Mouse (Mus musculus): ENCODE measurements around the gene Kbtbd7. TPM values are rescaled to one million over a fixed set of nuclear protein-coding genes. Genes with fewer than 3 reads are reported as not detected.
"Not testable (repeated sequence)": the region's sequence is repeated elsewhere in the genome, so short reads cannot be mapped to it uniquely, and the experiment has no call there.

The Kbtbd7 gene
- total RNA-seq (2021), result 10 to 100 TPM; 38.0 to 40.3 TPM
- long read RNA-seq, experiment 1, full-length matches to known transcripts, result 28 of 28 reads
- long read RNA-seq, experiment 1, partial matches to known transcripts, result 0 of 28 reads
- long read RNA-seq, experiment 1, other reads (novel, unspliced or antisense), result 0 of 28 reads
- long read RNA-seq, experiment 2, full-length matches to known transcripts, result 29 of 29 reads
- long read RNA-seq, experiment 2, partial matches to known transcripts, result 0 of 29 reads
- long read RNA-seq, experiment 2, other reads (novel, unspliced or antisense), result 0 of 29 reads

DNA sequence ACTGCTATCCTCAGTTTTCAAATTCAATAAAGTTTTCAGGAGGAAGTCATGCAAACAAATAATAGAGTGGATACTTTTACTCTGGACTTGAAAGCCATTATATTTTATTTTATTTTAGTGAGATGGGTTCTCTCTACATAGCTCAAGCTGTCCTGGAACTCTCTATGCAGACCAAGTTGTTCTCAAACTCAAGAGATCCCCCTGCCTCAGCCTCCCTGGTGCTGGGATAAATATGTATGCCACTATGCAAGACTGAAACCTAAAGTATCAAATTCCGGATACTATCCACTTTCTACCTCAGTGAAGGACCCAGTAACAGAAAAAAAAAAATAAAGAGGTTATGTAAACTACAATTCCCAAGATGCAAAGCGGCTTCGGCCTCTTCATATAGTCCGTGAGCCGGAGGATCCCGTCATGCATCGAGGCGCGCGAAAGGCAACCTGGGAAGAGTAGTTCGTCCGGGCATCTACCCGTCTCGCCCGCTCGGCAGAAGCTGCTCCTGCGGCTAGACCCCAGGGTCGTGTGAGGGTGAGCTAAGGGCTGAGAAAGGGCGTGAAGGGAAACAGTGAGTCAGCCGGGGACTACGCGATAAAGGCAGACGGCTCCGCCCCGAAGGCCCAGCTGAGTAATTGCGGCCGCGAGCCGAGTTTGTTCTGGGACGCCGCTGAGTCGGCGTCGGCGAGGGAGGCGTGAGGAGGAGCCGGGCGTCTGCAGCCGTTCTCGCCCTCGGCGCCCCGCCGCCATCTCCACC lies at the start of gene Kbtbd7:
Kbtbd7 (plus strand) TSS at position 533 of the 751 bp plus-strand sequence.
- peak; percentile 91 to 94 for DNase-seq (ENCODE audit: low spot score in 2 of 2)

DNA sequence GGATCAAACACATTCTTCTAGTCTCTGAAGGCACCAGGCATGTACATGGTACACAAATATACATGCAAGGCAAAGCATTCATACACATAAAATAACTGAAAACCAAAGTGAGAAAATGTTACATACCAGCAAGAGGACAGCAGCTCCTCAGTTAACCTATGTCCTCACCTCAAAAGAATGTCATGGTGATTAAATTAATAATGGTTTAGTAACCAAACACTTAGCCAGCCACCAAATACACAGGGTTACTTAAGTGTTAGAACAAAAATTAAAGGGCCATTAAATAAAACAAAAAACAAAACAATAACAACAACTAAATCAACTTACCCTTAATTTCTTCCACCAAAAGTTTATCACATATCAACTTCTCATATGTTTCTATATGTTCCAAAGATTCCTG lies 49.3 kb upstream of the Kbtbd7 start:
- DNase-seq (ENCODE audit: low spot score in 2 of 2), result no peak

DNA sequence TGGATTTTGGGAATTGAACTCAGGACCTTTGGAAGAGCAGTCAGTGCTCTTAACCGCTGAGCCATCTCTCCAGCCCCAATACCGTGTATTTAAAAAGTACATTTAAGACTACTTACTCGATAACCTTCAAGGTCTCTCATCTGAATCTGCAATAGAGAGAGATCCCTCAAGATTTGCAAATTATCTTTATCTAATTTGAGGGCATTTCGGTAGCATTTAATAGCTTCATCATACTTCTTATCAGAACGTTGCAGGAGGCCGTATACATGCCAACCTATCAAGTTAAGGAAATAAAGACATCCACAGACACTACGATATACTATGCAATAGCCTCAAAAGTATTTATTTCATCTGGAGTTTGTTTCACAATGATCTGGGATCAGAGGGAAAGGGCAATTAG lies 43.2 kb upstream of the Kbtbd7 start:
- DNase-seq (ENCODE audit: low spot score in 2 of 2), result no peak

GRCm38 (mm10) chr14:79388304-79388703 lies 38.0 kb upstream of the Kbtbd7 start:
- DNase-seq (ENCODE audit: low spot score in 2 of 2), result no peak

GRCm38 (mm10) chr14:79389438-79390264 lies 36.7 kb upstream of the Kbtbd7 start:
- DNase-seq (ENCODE audit: low spot score in 2 of 2), result peak in 1 of 2 experiments; percentile 8

DNA sequence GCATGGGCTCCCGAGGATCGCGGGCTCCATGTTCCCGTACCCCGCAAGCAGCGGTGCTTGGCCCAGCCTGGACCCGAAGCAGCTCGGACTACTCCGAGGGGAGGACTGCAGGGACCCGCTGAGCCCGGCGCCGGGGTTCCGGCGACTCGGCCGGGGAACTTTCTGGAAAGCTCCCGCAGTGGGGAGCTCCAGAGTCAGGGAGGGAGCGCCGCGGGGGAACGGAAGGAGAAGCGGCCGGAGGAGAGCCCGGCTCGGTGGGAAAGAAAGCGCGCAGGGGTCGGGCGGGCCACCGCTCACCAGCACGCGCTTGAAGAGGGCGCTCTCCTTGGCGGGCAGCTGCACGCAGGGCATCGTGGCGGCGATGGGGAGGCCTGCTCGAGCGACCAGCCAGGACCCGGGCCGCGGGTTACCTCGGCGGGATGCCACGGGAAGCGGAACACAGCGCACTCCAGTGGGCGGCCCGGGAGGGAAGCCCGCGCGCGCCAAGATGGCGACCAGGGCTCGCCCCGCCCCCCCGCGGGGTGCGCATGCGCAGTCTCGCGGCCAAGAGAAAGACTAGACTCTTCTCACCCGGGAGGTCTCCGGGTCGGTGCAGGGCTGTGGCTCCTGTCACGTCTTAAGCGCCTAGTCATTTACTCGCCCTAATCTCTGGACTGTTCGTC lies 35.9 kb upstream of the Kbtbd7 start, which contains the start of gene Naa16:
Naa16 (minus strand) TSS at position 514 of the 662 bp plus-strand sequence.
- peak; percentile 94 to 95 for DNase-seq (ENCODE audit: low spot score in 2 of 2)

DNA sequence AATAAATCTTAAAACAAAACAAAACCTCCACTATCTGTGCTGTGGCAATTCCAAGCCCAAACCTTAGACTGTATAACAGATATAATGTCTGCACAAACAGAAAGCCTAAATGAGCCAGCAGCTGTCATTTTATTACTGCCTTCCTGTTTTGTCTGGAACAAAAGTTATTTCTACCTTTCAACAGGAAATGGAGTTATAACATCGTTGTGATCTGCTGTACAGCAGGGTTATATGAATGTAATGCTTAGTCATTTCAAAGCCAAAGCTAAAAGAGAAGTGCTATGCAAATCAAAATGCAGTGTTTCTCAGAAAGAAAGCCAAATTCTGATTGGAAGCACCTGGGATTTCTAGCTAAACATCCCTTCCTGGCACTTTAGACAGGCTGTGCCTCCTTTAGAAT lies 33.0 kb upstream of the Kbtbd7 start:
- DNase-seq (ENCODE audit: low spot score in 2 of 2), result no peak

DNA sequence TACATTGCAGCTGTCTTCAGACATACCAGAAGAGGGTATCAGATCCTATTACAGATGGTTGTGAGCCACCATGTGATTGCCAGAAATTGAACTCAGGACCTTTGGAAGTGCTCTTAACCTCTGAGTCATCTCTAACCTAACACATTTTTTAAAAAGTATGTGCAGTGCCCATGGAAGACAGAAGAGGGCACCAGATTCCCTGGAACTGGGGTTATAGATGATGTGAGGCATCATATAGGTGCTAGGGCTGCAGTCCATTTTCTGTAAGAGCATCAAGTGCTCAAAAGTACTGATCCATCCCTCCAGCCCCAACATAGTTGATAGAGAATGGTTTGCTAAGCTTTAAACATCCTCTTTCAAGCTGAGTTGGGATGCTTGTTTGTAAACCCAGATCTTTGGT lies 31.7 kb upstream of the Kbtbd7 start:
- no peak for DNase-seq (ENCODE audit: low spot score in 2 of 2)

- DNase-seq (ENCODE audit: low spot score in 2 of 2), result peak; percentile 67 to 77
These were observed 28.8 kb upstream of the Kbtbd7 start, which contains the start of gene Mtrf1 for GRCm38 (mm10) chr14:79397321-79398122. Mtrf1 (plus strand) TSS chr14:79397772.

GRCm38 (mm10) chr14:79407641-79408040 lies 18.7 kb upstream of the Kbtbd7 start:
- DNase-seq (ENCODE audit: low spot score in 2 of 2), result no peak

DNA sequence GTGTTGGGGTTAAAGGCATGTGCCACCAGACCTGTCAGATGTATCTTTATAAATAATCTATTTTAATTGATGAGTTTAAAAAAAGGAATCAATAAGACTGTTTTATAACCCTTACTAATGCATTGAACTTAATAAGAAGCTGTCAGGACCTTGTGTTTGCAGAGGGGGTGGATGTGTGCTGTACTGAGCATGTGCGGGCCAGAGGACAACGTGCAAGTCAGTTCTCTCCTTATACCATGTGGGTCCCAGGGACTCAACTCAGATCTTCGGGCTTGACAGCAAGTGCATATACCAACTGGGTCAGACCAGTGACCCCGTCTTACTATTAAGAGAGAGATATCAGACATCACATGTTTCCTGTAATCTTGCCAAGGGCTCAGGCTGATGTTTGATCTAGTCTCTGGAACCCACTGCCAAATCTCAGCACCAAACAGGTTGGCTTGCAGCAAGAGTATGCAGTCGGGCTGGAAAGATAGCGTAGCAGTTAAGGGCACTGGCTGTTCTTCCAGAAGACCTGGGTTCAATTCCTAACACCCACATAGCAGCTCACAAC lies 17.0 kb upstream of the Kbtbd7 start:
- no peak for DNase-seq (ENCODE audit: low spot score in 2 of 2)

- no peak for DNase-seq (ENCODE audit: low spot score in 2 of 2)
These were observed 15.6 kb upstream of the Kbtbd7 start for GRCm38 (mm10) chr14:79410662-79411061.

DNA sequence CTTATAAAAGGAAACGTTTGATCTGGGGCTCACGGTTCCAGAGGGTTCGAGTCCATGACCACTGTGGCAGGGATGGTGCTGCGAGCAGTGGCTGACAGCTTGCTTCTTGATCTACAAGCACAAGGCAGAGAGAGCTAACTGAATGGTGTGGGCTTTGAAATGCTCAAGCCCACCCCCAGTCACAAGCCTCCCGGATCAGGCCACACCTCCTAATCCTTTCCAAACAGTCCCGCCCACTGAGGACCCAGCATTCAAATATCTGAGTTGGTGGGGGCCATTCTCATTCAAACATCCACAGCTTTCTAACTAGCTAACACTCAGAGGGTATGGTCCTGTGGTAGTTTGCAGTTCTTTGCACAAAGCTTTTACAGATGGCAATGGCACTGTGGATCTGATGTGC lies 13.2 kb upstream of the Kbtbd7 start:
- no peak for DNase-seq (ENCODE audit: low spot score in 2 of 2)

- no peak for DNase-seq (ENCODE audit: low spot score in 2 of 2)
These were observed 6.1 kb upstream of the Kbtbd7 start for GRCm38 (mm10) chr14:79420083-79420685.

DNA sequence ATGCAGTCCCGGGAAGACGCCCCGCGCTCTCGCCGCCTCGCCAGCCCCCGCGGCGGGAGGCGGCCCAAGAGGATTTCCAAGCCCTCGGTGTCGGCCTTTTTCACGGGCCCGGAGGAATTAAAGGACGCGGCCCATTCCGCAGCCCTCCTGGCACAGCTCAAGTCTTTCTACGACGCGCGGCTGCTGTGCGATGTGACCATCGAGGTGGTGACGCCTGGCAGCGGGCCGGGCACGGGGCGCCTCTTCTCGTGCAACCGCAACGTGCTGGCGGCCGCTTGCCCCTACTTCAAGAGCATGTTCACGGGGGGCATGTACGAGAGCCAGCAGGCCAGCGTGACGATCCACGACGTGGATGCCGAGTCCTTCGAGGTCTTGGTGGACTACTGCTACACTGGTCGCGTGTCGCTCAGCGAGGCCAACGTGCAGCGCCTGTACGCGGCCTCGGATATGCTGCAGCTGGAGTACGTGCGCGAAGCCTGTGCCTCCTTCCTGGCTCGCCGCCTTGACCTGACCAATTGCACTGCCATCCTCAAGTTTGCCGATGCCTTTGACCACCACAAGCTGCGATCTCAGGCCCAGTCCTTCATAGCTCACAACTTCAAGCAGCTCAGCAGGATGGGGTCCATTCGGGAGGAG lies 537 bp downstream of the Kbtbd7 start:
- DNase-seq (ENCODE audit: low spot score in 2 of 2), result not testable (repeated sequence)

- no peak for DNase-seq (ENCODE audit: low spot score in 2 of 2)
These were observed 7.8 kb downstream of the Kbtbd7 start for GRCm38 (mm10) chr14:79434068-79434467.

GRCm38 (mm10) chr14:79440655-79441054 lies 14.3 kb downstream of the Kbtbd7 start:
- no peak for DNase-seq (ENCODE audit: low spot score in 2 of 2)

GRCm38 (mm10) chr14:79441441-79441840 lies 15.1 kb downstream of the Kbtbd7 start:
- no peak for DNase-seq (ENCODE audit: low spot score in 2 of 2)

DNA sequence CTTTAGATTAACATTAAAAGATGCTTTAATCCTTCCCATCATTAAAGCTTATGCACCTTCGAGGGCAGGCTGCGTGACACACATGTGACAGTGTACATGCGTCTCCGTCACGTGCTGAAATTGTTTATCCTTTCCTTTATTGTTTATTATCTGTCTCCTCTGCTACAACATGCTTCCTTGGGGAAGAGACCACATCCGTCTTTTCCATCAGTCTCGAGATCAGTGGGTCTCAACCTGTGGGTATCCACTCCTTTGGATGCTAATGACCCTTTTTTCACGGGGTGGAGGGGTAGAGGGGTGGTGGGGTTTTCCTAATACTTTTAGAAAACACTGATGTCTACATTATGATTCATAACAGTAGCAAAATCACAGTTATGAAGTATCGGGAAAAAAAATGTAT lies 18.3 kb downstream of the Kbtbd7 start:
- no peak for DNase-seq (ENCODE audit: low spot score in 2 of 2)

Measured in layer of hippocampus, postnatal 14 days (tissue).